Mouse (Mus musculus) olfactory bulb, adult 2 months (tissue): Measurements from ENCODE around the gene Mcu. TPM values are rescaled to one million over a fixed set of nuclear protein-coding genes. Genes with fewer than 3 reads are reported as not detected.

Experiments used
- H3K27ac ChIP-seq: fragments of 200-500 bp; 2 replicates; pipeline ENCODE4 v1.5.1; 2012; ENCODE audit warnings: low read depth, low read length; ENCODE audit not compliant: insufficient read depth
- H3K4me1 ChIP-seq: fragments of 200-500 bp; 2 replicates; pipeline ENCODE4 v1.6.1; 2012; ENCODE audit warnings: low read length; ENCODE audit not compliant: control insufficient read depth, insufficient read depth
- H3K4me3 ChIP-seq: fragments of 200-500 bp; 2 replicates; pipeline ENCODE4 v1.5.1; 2012; ENCODE audit warnings: mild to moderate bottlenecking, low read depth, low read length, moderate library complexity; ENCODE audit not compliant: insufficient read depth
- CTCF ChIP-seq: fragments of 200-500 bp; IDR thresholded peaks from 2 replicates; pipeline ENCODE4 v1.5.1; 2012; ENCODE audit warnings: low read depth, mild to moderate bottlenecking, low read length, moderate library complexity; ENCODE audit not compliant: insufficient read depth
- POLR2A ChIP-seq: fragments of 200-500 bp; IDR thresholded peaks from 2 replicates; pipeline ENCODE4 v1.6.1; 2012; ENCODE audit warnings: mild to moderate bottlenecking, low read depth, low read length, moderate library complexity; ENCODE audit not compliant: insufficient read depth
- WGBS: fragments of 180-500 bp; shearing (Covaris S2); methylation state at CpG from one replicate; pipeline ENCODE4 v1.1.7; 2018; 5-methylcytosine and 5-hydroxymethylcytosine counted together
- polyA plus RNA-seq: library from polyadenylated mRNA; stranded (reverse); fragments of >200 nt; gene quantifications from 2 replicates; pipeline ENCODE4 v1.2.4, GENCODE M21; 2012; ENCODE audit warnings: low replicate concordance; ENCODE audit not compliant: missing spikeins, insufficient read depth, insufficient read length

Mcu gene
- polyA plus RNA-seq, 1 experiment: not detected

DNA sequence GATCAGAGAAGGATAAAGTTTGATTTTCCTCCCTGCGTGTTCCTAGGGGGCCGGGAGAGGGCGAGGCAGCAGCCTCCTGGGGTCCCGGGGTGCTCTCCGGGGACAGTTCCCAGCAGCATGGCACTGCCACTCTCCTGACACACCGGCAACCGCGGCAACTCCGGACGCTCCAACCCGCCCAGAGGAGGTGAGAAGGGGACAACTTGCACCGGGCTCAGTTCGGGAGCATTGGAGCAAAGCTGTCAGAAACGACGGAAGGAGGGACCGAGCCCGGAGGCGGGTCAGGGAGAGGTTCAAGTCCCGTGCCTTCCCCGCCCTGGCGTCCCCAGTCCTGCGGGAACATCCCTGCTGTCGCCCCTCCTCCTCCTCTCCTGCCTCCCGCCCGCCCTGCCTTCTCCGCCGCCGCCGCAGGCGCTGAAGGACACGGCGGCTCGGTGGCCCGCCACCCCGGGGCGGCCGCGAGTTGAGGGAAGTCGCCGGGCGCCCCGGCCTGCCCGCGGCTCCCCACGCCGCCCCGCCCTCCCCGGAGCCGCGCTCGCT, 441 bp downstream of the Mcu start, which contains the start of gene Gm10322:
Gene Gm10322, plus strand, starts transcription at position 83 of the 540 bp plus-strand sequence.
- TF ChIP-seq CTCF (no peak), POLR2A (no peak)
- under 1% methylated on average over 47 of the region's 51 CpGs for WGBS
- Histone ChIP-seq H3K4me3 (peak within 1 kb of the TSS; percentile 97), H3K4me1 (peaks cover 6% of the 10 kb centered on the region), H3K27ac (peak within 1 kb of the TSS; percentile 15; the same call in 1 of the 2 replicates)

GRCm38 (mm10) chr10:59615411-59615810, 1.1 kb downstream of the Mcu start:
- WGBS: 18% methylated on average over 5 of the region's 5 CpGs
- no peak overlapping the region for H3K27ac ChIP-seq

DNA sequence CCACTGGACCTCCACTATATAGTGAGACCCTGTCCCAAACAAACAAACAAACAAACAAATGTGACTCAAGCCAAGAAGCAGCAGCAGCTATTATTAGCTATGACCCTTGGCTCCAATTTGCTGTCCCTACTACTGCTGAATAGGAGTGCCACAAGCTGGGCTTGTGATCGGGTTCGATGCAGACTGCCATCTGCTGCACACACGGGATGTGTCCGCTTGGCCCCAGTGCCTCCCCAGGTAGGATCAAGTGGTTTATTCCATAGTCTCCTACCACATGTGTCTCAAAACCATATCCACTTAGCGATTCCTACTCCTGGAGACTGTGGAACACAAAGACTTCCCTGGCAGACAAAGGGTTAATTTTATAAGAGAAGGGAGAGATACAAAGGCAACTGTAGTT, 2.4 kb downstream of the Mcu start:
- Histone ChIP-seq H3K4me3 (no peak overlapping the region), H3K27ac (no peak overlapping the region), H3K4me1 (peaks cover 6% of the 10 kb centered on the region)
- TF ChIP-seq POLR2A (no peak), CTCF (no peak)
- 62% methylated on average over 5 of the region's 5 CpGs for WGBS

More at GRCm38 (mm10) chr10:59615411-59615810, 1.1 kb downstream of the Mcu start:
- H3K4me3 ChIP-seq: peak overlapping the region; percentile 97
- peaks cover 6% of the 10 kb centered on the region for H3K4me1 ChIP-seq
- TF ChIP-seq CTCF: no peak
- TF ChIP-seq POLR2A: no peak

DNA sequence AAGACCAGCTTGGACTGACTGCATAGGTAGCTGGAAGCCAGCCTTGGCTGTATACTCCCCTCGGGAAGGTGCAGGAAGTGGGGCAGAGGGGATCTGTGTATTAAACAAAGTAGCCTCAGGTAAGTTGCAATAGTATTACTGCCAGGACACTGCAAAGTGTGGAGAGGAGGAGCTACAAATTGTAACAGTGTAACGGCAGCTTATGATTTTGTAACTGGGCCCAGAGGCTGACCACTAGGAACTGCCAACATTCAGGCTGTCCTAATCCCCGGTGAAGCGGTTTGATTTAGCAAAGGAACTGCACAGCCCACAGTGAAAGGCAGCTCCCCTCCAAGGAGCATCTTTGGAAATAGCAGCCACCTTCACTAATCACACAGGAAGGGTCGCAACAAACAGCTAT, 3.2 kb downstream of the Mcu start:
- TF ChIP-seq CTCF (no peak), POLR2A (no peak)
- Histone ChIP-seq H3K4me3 (no peak overlapping the region), H3K27ac (no peak overlapping the region), H3K4me1 (peaks cover 6% of the 10 kb centered on the region)
- WGBS: 59% methylated on average over 5 of the region's 5 CpGs

- no peak overlapping the region for H3K4me3 ChIP-seq
- no peak overlapping the region for H3K27ac ChIP-seq
- no peak for TF ChIP-seq CTCF
- no peak for TF ChIP-seq POLR2A
- peaks cover 10% of the 10 kb centered on the region; the same call in 1 of the 2 replicates for H3K4me1 ChIP-seq
- 86% methylated on average over 11 of the region's 11 CpGs for WGBS
Observed at GRCm38 (mm10) chr10:59604879-59605464, 11.5 kb downstream of the Mcu start.

GRCm38 (mm10) chr10:59603843-59604242, 12.6 kb downstream of the Mcu start:
- H3K4me1 ChIP-seq: peaks cover 10% of the 10 kb centered on the region; the same call in 1 of the 2 replicates

DNA sequence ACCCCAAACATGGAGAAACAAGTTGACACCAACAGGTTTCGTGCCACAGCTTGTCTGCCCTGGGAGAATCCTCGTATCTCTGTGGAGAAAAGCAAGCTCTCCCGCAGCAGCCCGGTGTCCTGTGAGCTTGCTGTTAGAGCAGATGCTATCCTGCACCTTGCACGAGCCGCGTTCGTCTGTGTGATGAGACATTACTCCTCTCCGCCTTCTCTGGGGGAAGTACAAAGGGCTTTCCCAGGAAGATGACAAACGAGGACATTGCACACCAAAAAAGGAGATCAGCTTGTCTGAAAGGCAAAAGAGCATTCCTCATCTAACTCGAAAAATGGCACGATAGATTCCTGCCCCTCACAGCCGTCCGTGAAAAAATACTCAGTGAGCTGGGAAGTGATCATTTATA, 13.6 kb downstream of the Mcu start:
- H3K27ac ChIP-seq: no peak overlapping the region
- peaks cover 10% of the 10 kb centered on the region; the same call in 1 of the 2 replicates for H3K4me1 ChIP-seq
- H3K4me3 ChIP-seq: no peak overlapping the region
- TF ChIP-seq CTCF (no peak), POLR2A (no peak)
- WGBS: 39% methylated on average over 14 of the region's 14 CpGs

More at GRCm38 (mm10) chr10:59603843-59604242, 12.6 kb downstream of the Mcu start:
- TF ChIP-seq CTCF (no peak), POLR2A (no peak)
- WGBS: 78% methylated on average over 5 of the region's 5 CpGs
- Histone ChIP-seq H3K4me3 (no peak overlapping the region), H3K27ac (no peak overlapping the region)

GRCm38 (mm10) chr10:59602043-59602442, 14.4 kb downstream of the Mcu start:
- no peak overlapping the region for H3K27ac ChIP-seq
- H3K4me1 ChIP-seq: peaks cover 10% of the 10 kb centered on the region; the same call in 1 of the 2 replicates
- 61% methylated on average over 8 of the region's 8 CpGs for WGBS
- no peak overlapping the region for H3K4me3 ChIP-seq
- no peak for TF ChIP-seq POLR2A
- TF ChIP-seq CTCF: no peak

DNA sequence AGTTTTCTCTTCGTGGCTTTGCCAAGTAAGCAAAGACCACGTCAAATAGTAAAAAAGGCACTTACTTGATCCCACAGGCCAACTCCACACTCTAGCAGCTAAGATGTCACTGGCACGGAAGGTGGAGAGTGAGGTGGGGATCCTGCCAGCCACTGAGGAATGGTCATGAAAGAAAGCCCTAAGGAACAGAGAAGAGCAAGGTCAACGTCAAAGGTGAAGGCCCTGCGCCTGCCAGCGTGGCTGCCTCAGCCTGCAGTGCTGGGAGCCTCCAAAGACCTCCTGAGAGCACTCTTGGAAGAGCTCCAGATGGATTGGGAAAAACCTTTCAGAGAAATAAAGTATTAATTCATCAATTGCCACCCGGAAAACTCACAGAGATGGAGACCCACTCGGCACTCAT, 16.0 kb downstream of the Mcu start:
- peaks cover 10% of the 10 kb centered on the region; the same call in 1 of the 2 replicates for H3K4me1 ChIP-seq
- H3K4me3 ChIP-seq: no peak overlapping the region
- H3K27ac ChIP-seq: no peak overlapping the region
- TF ChIP-seq POLR2A (no peak), CTCF (no peak)
- 75% methylated on average over 8 of the region's 8 CpGs for WGBS
